Mouse (Mus musculus): ENCODE data around the gene Bcat1. TPM values are rescaled to one million over a fixed set of nuclear protein-coding genes. Genes with fewer than 3 reads are reported as not detected.
A peak's percentile ranks its signal among the peaks of the same experiment; 100 is the strongest.

The Bcat1 gene
- total RNA-seq, 2 experiments from 2014 or later = 81.0 to 83.1 TPM

DNA sequence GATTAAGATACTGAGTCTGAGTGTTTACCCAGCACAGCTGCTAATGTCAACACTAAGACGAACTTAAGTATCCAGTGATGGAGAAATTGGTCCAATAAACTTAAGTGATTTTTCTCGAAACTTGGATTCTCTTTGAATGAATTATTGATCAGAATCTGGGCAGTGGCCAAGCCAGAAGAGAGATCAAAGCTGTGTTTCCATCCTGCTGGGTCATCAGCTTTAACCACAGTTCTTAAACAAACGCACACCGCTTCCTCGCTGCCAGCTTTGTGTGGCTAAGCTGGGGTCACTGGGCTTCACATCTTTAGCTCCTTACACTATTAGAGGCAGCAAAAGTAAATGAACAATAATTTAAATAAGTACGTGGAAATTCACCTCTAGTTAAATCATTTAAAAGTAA, 108.4 kb downstream of the Bcat1 start:
- intact Hi-C loops (cut with DNase I) = loop anchor here (10.0 kb wide), 1 partner anchor 633 kb away; no protein-coding TSS in a partner anchor
- DNase-seq (ENCODE audit: low spot score in 2 of 2) = no peak

- no peak for DNase-seq (ENCODE audit: low spot score in 2 of 2)
- intact Hi-C loops (cut with DNase I) = loop anchor here (5.0 to 10.0 kb wide), 3 partner anchors 629 to 1747 kb away; no protein-coding TSS in a partner anchor
Measured at GRCm38 (mm10) chr6:144964205-144964604, 111.8 kb downstream of the Bcat1 start.

DNA sequence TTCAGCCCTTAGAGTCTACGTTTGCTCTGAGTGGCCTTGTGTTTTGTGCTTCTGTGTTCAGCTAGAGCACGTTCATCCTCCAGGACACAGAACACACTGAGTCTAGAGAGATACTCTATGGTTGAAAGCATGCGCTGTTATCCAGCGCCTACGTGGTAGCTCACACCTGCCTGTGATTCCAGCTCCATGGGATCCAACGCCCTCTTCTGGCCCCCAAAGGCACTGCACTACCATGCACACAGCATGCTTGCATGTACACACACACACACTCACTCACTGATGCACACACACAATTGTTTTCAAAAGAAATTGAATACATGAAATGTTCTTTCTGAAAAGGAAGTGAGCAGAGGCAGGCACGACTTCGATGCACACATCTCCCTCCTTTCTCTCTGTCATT, 112.8 kb downstream of the Bcat1 start:
- no peak for DNase-seq (ENCODE audit: low spot score in 2 of 2)

GRCm38 (mm10) chr6:144962013-144962354, 114.0 kb downstream of the Bcat1 start:
- intact Hi-C loops (cut with DNase I) = loop anchor here (5.0 to 10.0 kb wide), 3 partner anchors 627 to 1745 kb away; no protein-coding TSS in a partner anchor
- no peak for DNase-seq (ENCODE audit: low spot score in 2 of 2)

More for the DNA sequence above, 112.8 kb downstream of the Bcat1 start:
- intact Hi-C loops (cut with DNase I) = loop anchor here (5.0 to 10.0 kb wide), 3 partner anchors 628 to 1746 kb away; no protein-coding TSS in a partner anchor

DNA sequence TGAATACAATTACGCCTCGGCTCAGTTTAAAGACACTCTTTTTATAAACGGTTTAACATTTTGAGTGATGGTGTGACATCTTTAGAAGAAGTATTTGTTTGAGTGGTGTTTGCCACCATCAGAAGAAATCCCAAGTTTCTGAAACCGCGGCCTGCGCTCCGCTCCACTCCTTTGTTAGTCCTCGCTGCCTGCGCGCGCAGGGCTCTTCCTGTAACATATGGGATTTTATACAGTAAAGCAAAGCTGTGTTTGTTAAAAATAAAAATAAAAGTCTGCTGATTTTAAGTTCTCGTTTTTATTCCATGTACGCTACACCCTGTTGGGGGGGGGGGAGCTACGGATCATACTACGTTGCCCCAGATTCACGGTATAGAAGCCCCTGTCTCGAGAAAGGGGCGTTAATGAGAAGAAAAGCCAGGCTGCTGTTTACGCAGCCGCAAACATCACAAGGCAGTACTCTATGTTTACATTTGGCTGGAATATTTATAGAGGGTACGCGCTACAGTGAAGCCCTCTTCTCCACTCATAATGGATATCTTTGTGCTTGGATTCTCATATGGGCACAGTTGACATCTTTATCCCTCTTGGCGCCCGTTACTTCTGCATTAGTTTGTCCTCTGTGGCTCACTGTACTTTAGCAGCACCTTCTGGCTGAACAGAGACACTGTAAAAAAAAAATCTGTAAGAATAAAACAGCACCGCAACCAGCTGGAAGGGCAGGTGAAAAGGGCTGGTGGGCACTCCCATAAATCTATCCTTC, 114.6 kb downstream of the Bcat1 start:
- peak; percentile 42 to 54 for DNase-seq (ENCODE audit: low spot score in 2 of 2)
- intact Hi-C loops (cut with DNase I) = loop anchor here (5.0 to 10.0 kb wide), 3 partner anchors 627 to 1744 kb away; no protein-coding TSS in a partner anchor

DNA sequence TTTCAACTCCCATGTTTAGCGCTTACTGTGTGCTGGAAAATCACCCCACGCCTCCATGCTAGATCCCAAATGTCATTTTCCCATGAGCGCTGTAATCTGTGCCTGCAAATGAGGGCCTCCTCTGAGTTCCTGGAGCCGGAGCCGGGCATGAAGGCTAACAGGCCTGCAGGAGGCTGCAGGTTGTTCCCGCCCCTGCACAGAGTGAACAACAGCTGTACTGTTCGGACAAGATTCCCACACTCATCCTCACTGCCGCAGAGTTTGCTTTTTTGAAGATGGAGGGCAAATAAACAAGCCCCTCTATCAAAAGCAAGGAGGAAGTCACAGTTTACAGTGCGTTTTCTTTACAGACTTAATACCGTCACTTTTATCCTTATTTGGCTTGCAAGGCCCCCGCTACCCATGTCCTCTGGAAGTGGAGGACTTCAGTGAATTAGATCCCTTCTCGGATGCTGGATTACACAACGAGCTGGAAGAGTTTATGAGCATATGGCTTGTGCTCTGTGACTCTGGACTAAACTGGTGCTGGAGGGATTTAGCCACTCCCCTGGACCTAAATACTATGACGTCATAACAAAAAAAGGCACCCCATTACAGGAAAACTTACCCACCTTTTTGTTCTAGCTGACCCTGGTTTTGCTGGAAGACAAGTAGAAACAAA, 120.0 kb downstream of the Bcat1 start:
- no peak for DNase-seq (ENCODE audit: low spot score in 2 of 2)
- intact Hi-C loops (cut with DNase I) = no loop called here

DNA sequence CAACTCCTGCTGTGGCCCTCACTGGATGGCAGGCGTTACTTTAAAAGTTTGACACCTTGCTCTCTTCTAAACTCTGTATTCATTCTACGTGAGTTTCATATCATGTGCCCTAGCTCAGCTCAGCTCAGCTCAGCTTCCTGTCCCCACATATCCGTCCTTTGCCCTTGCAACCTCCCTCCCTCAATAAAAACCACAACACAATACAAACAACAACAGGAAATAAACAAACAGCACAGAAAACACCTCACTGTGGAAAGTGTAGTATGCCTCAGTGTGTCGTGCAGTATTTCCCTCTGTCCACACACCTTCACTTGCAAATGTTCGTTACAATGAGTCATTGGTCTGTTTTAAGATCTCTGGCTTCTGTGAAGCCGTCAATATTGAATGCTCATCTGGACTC, 123.1 kb downstream of the Bcat1 start:
- no peak for DNase-seq (ENCODE audit: low spot score in 2 of 2)
- intact Hi-C loops (cut with DNase I) = no loop called here

DNA sequence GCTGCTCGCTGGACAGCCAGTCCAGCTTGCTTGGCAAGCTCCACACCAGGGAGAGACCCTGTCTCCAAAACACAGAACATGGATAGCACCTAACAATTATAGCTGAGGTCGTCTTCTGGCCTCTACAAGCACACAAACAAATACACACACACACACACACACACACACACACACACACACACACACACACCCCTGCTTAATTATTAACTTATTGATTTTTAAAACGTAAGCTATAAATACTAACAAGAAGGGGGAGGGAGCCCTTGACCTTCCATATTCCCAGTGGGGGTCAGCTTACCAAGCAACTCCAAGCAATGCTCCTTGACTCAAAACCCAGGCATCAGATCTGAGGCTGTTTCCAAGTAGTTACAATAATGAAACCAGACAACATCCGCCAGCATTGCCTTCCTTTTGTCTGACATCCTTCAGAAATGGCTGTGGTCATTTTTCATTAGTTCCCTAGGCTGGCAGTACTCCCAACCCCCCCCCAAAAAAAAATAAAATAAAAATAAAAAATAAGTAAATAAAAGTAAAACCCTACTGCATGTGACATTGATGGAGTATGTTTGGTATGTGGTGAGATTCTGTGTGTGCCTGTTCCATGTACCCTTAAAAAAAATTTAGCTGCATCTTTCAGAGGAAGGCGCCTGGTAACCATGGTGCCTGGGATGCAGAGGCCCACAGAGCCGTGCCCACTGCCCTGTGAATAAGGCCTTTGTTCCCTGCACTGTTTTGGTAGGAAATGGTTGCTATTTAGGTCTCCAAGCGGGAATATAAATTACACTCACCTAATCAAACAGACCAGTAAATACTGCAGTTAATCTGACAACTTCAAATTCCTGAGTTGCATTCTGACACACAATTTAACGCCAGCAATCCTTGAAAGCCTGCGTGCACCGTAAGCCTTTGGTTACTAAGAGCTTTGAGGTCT, 131.3 kb downstream of the Bcat1 start:
- DNase-seq (ENCODE audit: low spot score in 2 of 2) = no peak
- intact Hi-C loops (cut with DNase I) = no loop called here

Other genes starting within 250 kb of the Bcat1 start
- 1 to 10 TPM; 2.0 to 4.3 TPM for gene Lrmp, start 39.5 kb upstream of the Bcat1 start, total RNA-seq (2021)
- gene Casc1, start 134.8 kb upstream of the Bcat1 start, total RNA-seq (2021) = 1 to 10 TPM in 1 of 2 experiments, under 1 TPM in 1; 0.89 to 1.8 TPM
- 10 to 100 TPM; 20.9 to 21.8 TPM for gene Etfrf1, start 134.9 kb upstream of the Bcat1 start, total RNA-seq (2021)
- 10 to 100 TPM; 78.2 to 89.0 TPM for gene Kras, start 174.1 kb upstream of the Bcat1 start, total RNA-seq (2021)

Data from left cerebral cortex, postnatal 36 days (tissue).